Mouse (Mus musculus) bone marrow macrophage, adult 2 months (primary cell): ENCODE results near the gene Swsap1.

Experiments used
- CTCF ChIP-seq: IDR thresholded peaks from 2 replicates; pipeline ENCODE4 v1.5.1; 2012; ENCODE audit warnings: low read depth, mild to moderate bottlenecking, low read length, moderate library complexity
- POLR2A ChIP-seq: IDR thresholded peaks from 2 replicates; pipeline ENCODE4 v1.6.1; 2012; ENCODE audit warnings: mild to moderate bottlenecking, low read depth, low read length, borderline replicate concordance

DNA sequence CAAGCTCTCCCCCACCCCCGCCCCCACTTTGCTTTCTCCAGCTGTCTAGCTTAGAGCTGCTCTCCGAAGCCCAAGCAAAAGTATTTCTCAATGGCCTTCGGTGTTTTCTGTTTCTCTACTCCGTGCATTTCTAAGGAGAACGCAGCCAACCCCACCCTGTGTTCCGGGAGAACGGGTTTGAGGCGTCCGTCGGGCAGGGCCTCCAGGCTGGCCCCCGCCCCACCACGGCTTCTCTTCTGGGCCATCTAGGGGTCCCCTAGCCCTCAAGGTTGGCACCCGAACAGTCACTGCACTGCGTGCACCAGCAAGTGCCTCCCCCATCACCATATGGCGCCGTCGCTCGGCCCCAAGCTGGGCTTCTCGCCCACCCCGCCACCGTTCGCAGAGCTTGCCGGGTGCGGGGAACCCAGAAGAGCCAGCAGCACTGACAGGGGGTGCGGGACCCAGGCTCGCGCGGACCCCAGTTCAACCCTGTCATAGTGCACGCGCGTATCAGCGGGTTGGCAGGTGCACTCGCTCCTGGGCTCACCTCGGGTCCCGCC lies 38.0 kb upstream of the Swsap1 start:
- TF ChIP-seq POLR2A (no peak), CTCF (no peak)
